9 mouse cellular contexts compared by ENCODE assay signal in genomic region chr13:108498247-108498743, GRCm38 (mm10). TPM values are rescaled to one million over a fixed set of nuclear protein-coding genes. Genes with fewer than 3 reads are reported as not detected.
DNase-seq lines count a peak whose midpoint lies in the region; ATAC-seq lines count a peak whose summit lies in the region.
"Had no signal": no experiment of that assay in that cellular context is flagged by ENCODE, and none has a peak within 500 bp of the region (broad histone marks: within the 10 kb centered on the region; RNA-seq: fewer than 3 reads in every experiment).

No protein-coding gene starts in this region.

- no peak overlapping the region for H3K4me2 ChIP-seq in hindbrain, embryonic 11.5 days (replicated peaks; ENCODE audit: low read depth, low read length)
- H3K4me2 ChIP-seq in kidney, embryonic 14.5 days (replicated peaks; ENCODE audit: low read depth, low read length): peak overlapping the region; percentile 15; the same call in 1 of the 2 replicates
- H3K4me2 ChIP-seq: liver, embryonic 15.5 days had no signal

- no peaks in the 10 kb centered on the region for H3K27me3 ChIP-seq in hindbrain, embryonic 10.5 days (ENCODE audit: insufficient read depth, poor library complexity, severe bottlenecking)
- no peaks in the 10 kb centered on the region for H3K27me3 ChIP-seq in hindbrain, embryonic 11.5 days (ENCODE audit: control insufficient read depth, insufficient read depth, low read length)
- no peaks in the 10 kb centered on the region for H3K27me3 ChIP-seq in embryonic facial prominence, embryonic 10.5 days (replicated peaks; ENCODE audit: low read depth, poor library complexity, severe bottlenecking)
- H3K27me3 ChIP-seq in kidney, embryonic 14.5 days (ENCODE audit: control insufficient read depth, insufficient read depth, low read length): no peaks in the 10 kb centered on the region
- peaks cover 2% of the 10 kb centered on the region for H3K27me3 ChIP-seq in megakaryocyte, embryonic 14.5 days (replicated peaks)

- no peaks in the 10 kb centered on the region for H3K4me1 ChIP-seq in hindbrain, embryonic 10.5 days (replicated peaks)
- no peaks in the 10 kb centered on the region for H3K4me1 ChIP-seq in hindbrain, embryonic 11.5 days (replicated peaks; ENCODE audit: control insufficient read depth, insufficient read depth, low read length)
- H3K4me1 ChIP-seq in embryonic facial prominence, embryonic 10.5 days: peaks cover 25% of the 10 kb centered on the region
- H3K4me1 ChIP-seq in kidney, embryonic 14.5 days (ENCODE audit: control insufficient read depth, insufficient read depth, low read length): no peaks in the 10 kb centered on the region
- peaks cover 15% of the 10 kb centered on the region for H3K4me1 ChIP-seq in megakaryocyte, embryonic 14.5 days
- H3K4me1 ChIP-seq: liver, embryonic 15.5 days had no signal

- no peak overlapping the region for H3K27ac ChIP-seq in hindbrain, embryonic 10.5 days
- no peak overlapping the region for H3K27ac ChIP-seq in hindbrain, embryonic 11.5 days (ENCODE audit: low read depth, low read length)
- H3K27ac ChIP-seq in embryonic facial prominence, embryonic 10.5 days (replicated peaks): peak overlapping the region; percentile 19; the same call in 1 of the 2 replicates
- no peak overlapping the region for H3K27ac ChIP-seq in kidney, embryonic 14.5 days (ENCODE audit: low read depth, low read length)
- H3K27ac ChIP-seq: liver, embryonic 15.5 days had no signal

- H3K9me3 ChIP-seq in hindbrain, embryonic 10.5 days: no peaks in the 10 kb centered on the region
- H3K9me3 ChIP-seq in hindbrain, embryonic 11.5 days (ENCODE audit: control insufficient read depth, low read length): no peaks in the 10 kb centered on the region
- H3K9me3 ChIP-seq in embryonic facial prominence, embryonic 10.5 days: no peaks in the 10 kb centered on the region
- no peaks in the 10 kb centered on the region for H3K9me3 ChIP-seq in kidney, embryonic 14.5 days (ENCODE audit: control insufficient read depth, low read length)
- no peaks in the 10 kb centered on the region for H3K9me3 ChIP-seq in megakaryocyte, embryonic 14.5 days
- H3K9me3 ChIP-seq: liver, embryonic 15.5 days had no signal

- no peak overlapping the region for H3K9ac ChIP-seq in hindbrain, embryonic 11.5 days (ENCODE audit: low read depth, low read length)
- no peak overlapping the region for H3K9ac ChIP-seq in kidney, embryonic 14.5 days (ENCODE audit: low read depth, low read length)
- H3K9ac ChIP-seq: liver, embryonic 15.5 days had no signal

- WGBS in hindbrain, embryonic 10.5 days: 77% methylated on average over 9 of the region's 9 CpGs
- WGBS in hindbrain, embryonic 11.5 days: 78% methylated on average over 9 of the region's 9 CpGs
- 72% methylated on average over 9 of the region's 9 CpGs for WGBS in embryonic facial prominence, embryonic 10.5 days
- 57% methylated on average over 9 of the region's 9 CpGs for WGBS in kidney, embryonic 14.5 days

- H3K36me3 ChIP-seq in hindbrain, embryonic 10.5 days: no peaks in the 10 kb centered on the region
- no peaks in the 10 kb centered on the region for H3K36me3 ChIP-seq in hindbrain, embryonic 11.5 days (ENCODE audit: control insufficient read depth, insufficient read depth, low read length)
- H3K36me3 ChIP-seq in embryonic facial prominence, embryonic 10.5 days (replicated peaks): no peaks in the 10 kb centered on the region
- no peaks in the 10 kb centered on the region for H3K36me3 ChIP-seq in kidney, embryonic 14.5 days (ENCODE audit: control insufficient read depth, insufficient read depth, low read length)
- no peaks in the 10 kb centered on the region for H3K36me3 ChIP-seq in megakaryocyte, embryonic 14.5 days (replicated peaks; ENCODE audit: low read length)
- H3K36me3 ChIP-seq: liver, embryonic 15.5 days had no signal

- no peak overlapping the region for H3K4me3 ChIP-seq in hindbrain, embryonic 10.5 days
- H3K4me3 ChIP-seq in hindbrain, embryonic 11.5 days (ENCODE audit: low read depth, low read length): no peak overlapping the region
- H3K4me3 ChIP-seq in embryonic facial prominence, embryonic 10.5 days: no peak overlapping the region
- H3K4me3 ChIP-seq in kidney, embryonic 14.5 days (ENCODE audit: low read length): no peak overlapping the region
- H3K4me3 ChIP-seq in megakaryocyte, embryonic 14.5 days (replicated peaks): peak overlapping the region; percentile 60
- H3K4me3 ChIP-seq: liver, embryonic 15.5 days had no signal

- no peak for ATAC-seq in hindbrain, embryonic 11.5 days (ENCODE audit: low FRiP score)
- ATAC-seq in kidney, embryonic 14.5 days (ENCODE audit: low FRiP score, low TSS enrichment): peak; percentile 81; the same call in 1 of the 2 replicates
- ATAC-seq in megakaryocyte-erythroid progenitor cell, adult 5-6 weeks (replicated peaks; ENCODE audit: low FRiP score, low TSS enrichment, poor library complexity, severe bottlenecking): no peak; the same call in 1 of the 2 replicates

- peak; percentile 4 for DNase-seq in hindbrain, embryonic 10.5 days (ENCODE audit: low spot score)
- no peak for DNase-seq in hindbrain, embryonic 11.5 days (ENCODE audit: low spot score)
- peak; percentile 22 for DNase-seq in embryonic facial prominence, embryonic 10.5 days (ENCODE audit: low spot score)
- no peak for DNase-seq in frontal cortex, postnatal 14 days (ENCODE audit: low spot score in 2 of 2)
- DNase-seq in layer of hippocampus, adult 11-12 months (ENCODE audit: low spot score): no peak

RNA-seq across cellular contexts. Expression of gene Pde4d, which starts 48.5 kb away (rescaled TPM):
- polyA plus RNA-seq in hindbrain, embryonic 10.5 days (2016; fragmentation: Nextera tagmentation; extraction: Ambion mirVana): 12.2 and 13.5 TPM in 2 replicates
- 11.5 and 18.3 TPM in 2 replicates for polyA plus RNA-seq in hindbrain, embryonic 11.5 days (2014; fragmentation: Nextera tagmentation; extraction: Ambion mirVana)
- 15.9 and 19.7 TPM in 2 replicates for polyA plus RNA-seq in embryonic facial prominence, embryonic 10.5 days (2016; fragmentation: Nextera tagmentation; extraction: Ambion mirVana)
- polyA plus RNA-seq in kidney, embryonic 14.5 days (2014; fragmentation: Nextera tagmentation; extraction: Ambion mirVana): 9.1 and 14.8 TPM in 2 replicates
- polyA plus RNA-seq in megakaryocyte, embryonic 14.5 days (2012; ENCODE audit: insufficient read depth, low replicate concordance): 2.8 and 7.2 TPM in 2 replicates
- 73.0 and 108 TPM in 2 replicates for total RNA-seq in megakaryocyte-erythroid progenitor cell, adult 5-6 weeks (2014; fragmentation: Nextera tagmentation)
- 48.7 and 52.9 TPM in 2 replicates for total RNA-seq in megakaryocyte-erythroid progenitor cell, adult 5-6 weeks (2017)

Comparison
In these comparisons a context has a peak if more than half of its experiments do, and no peak if none do; other contexts are left out.
1. DNase-seq: peak in hindbrain, embryonic 10.5 days (single experiment) and embryonic facial prominence, embryonic 10.5 days (single experiment); none in hindbrain, embryonic 11.5 days (single experiment), frontal cortex, postnatal 14 days (0 of 2) and layer of hippocampus, adult 11-12 months (single experiment).